Mouse (Mus musculus): ENCODE data around the gene Tdgf1. TPM values are rescaled to one million over a fixed set of nuclear protein-coding genes. Genes with fewer than 3 reads are reported as not detected.

The Tdgf1 gene
- total RNA-seq, 2 experiments from 2014 or later = not detected

Small RNA genes lying within 50 kb of the gene (microRNA-seq; reads per million reads assigned to microRNA genes)
- 0 reads per million in 2 experiments for gene Gm24269

Other genes starting within 250 kb of the Tdgf1 start
- under 1 TPM; 0.49 to 0.75 TPM for gene Myl3, start 204.3 kb downstream of the Tdgf1 start, total RNA-seq (2021)
- gene Pth1r, start 199.0 kb downstream of the Tdgf1 start, total RNA-seq (2021) = 1 to 10 TPM; 6.7 to 7.6 TPM
- gene Prss42, start 148.0 kb downstream of the Tdgf1 start, total RNA-seq (2021) = not detected
- gene Prss44, start 132.2 kb downstream of the Tdgf1 start, total RNA-seq (2021) = not detected
- under 1 TPM; 0.21 to 0.27 TPM for gene Prss43, start 119.5 kb downstream of the Tdgf1 start, total RNA-seq (2021)
- under 1 TPM; 0.50 to 0.74 TPM for gene Prss45, start 111.6 kb downstream of the Tdgf1 start, total RNA-seq (2021)
- gene Prss46, start 101.7 kb downstream of the Tdgf1 start, total RNA-seq (2021) = under 1 TPM in 1 of 2 experiments, not detected in 1; 0.39 TPM
- gene Prss50, start 88.2 kb downstream of the Tdgf1 start, total RNA-seq (2021) = under 1 TPM; 0.31 to 0.41 TPM
- 10 to 100 TPM; 11.6 to 15.4 TPM for gene Als2cl, start 66.3 kb downstream of the Tdgf1 start, total RNA-seq (2021)
- gene Tmie, start 66.0 kb downstream of the Tdgf1 start, total RNA-seq (2021) = 1 to 10 TPM; 1.7 to 1.8 TPM
- not detected for gene Fam240a, start 29.3 kb downstream of the Tdgf1 start, total RNA-seq (2021)
- gene Lrrc2, start 5.4 kb upstream of the Tdgf1 start, total RNA-seq (2021) = 1 to 10 TPM; 1.6 to 1.7 TPM
- under 1 TPM in 1 of 2 experiments, not detected in 1; 0.21 TPM for gene Rtp3, start 44.4 kb upstream of the Tdgf1 start, total RNA-seq (2021)
- gene Ltf, start 73.1 kb upstream of the Tdgf1 start, total RNA-seq (2021) = 1 to 10 TPM in 1 of 2 experiments, not detected in 1; 2.0 TPM
- 1 to 10 TPM in 1 of 2 experiments, under 1 TPM in 1; 0.69 to 1.5 TPM for gene Ccrl2, start 111.4 kb upstream of the Tdgf1 start, total RNA-seq (2021)
- 10 to 100 TPM; 29.1 to 30.2 TPM for gene Lrrfip2, start 171.4 kb upstream of the Tdgf1 start, total RNA-seq (2021)

All from layer of hippocampus, postnatal 10 days (tissue).